Mouse (Mus musculus): ENCODE results near the gene Ctsa. TPM values are rescaled to one million over a fixed set of nuclear protein-coding genes. Genes with fewer than 3 reads are reported as not detected.

Gene Ctsa
- total and polyA plus RNA-seq, 3 experiments: 19.9 to 45.5 (median 27.0) TPM

GRCm38 (mm10) chr2:164832032-164832747 is 483 bp upstream of the Ctsa start:
- DNase-seq (ENCODE audit: extremely low read depth): no peak
- peaks cover 1% of the 10 kb centered on the region for H3K27me3 ChIP-seq (replicated peaks)
- in situ Hi-C loops (cut with MboI; ENCODE audit: low pct_ligation_motif_present, low pct_unique_long_range_greater_than_20kb, low sequenced_read_pairs) (loop anchor here (5.0 kb wide), 1 partner anchor 45 kb away; the partner anchor contains the start of gene Pcif1), dilution Hi-C loops (cut with MboI; ENCODE audit: extremely low pct_ligation_motif_present, extremely low pct_unique_long_range_greater_than_20kb, low sequenced_read_pairs) (no loop called here)
- peak overlapping the region; percentile 53; the same call in 1 of the 2 replicates for H3K4me2 ChIP-seq (ENCODE audit: insufficient read depth, low read depth, poor library complexity, severe bottlenecking)
- no peaks in the 10 kb centered on the region for H3K79me2 ChIP-seq (replicated peaks; ENCODE audit: control insufficient read depth, extremely low read depth, insufficient read depth, poor library complexity, severe bottlenecking)
- no peak overlapping the region for H3K9ac ChIP-seq (ENCODE audit: insufficient read depth, low read depth)
- TF ChIP-seq IRF4 (IDR thresholded peaks at IDR 0.05; ENCODE audit: low read depth, low read length) (no peak), EP300 (IDR thresholded peaks at IDR 0.05; ENCODE audit: low read length) (no peak), ZC3H11A (IDR thresholded peaks at IDR 0.05; ENCODE audit: low read depth, low read length) (no peak), POLR2A (IDR thresholded peaks at IDR 0.05; ENCODE audit: low read depth, low read length) (no peak), CTCF (conservative IDR thresholded peaks at IDR 0.05 in 1 of 2, IDR thresholded peaks at IDR 0.05 in 1 of 2; ENCODE audit: low read depth in 2 of 2, low read length in 2 of 2) (peak in 1 of 2 experiments; percentile 25; a peak in 2 of 4 replicates), E2F4 (IDR thresholded peaks at IDR 0.05; ENCODE audit: insufficient replicate concordance, low read depth, low read length) (no peak), MYC (IDR thresholded peaks at IDR 0.05; ENCODE audit: low read depth, low read length) (peak; percentile 76; the same call in 1 of the 2 replicates), MAX (IDR thresholded peaks at IDR 0.05; ENCODE audit: low read length) (peak; percentile 63; the same call in 1 of the 2 replicates), ZKSCAN1 (IDR thresholded peaks at IDR 0.05; ENCODE audit: borderline replicate concordance, low read depth, low read length) (no peak), MAZ (IDR thresholded peaks at IDR 0.05; ENCODE audit: low read depth, low read length) (no peak), ELF1 (IDR thresholded peaks at IDR 0.05; ENCODE audit: low read depth, low read length) (no peak), USF1 (IDR thresholded peaks at IDR 0.05; ENCODE audit: low read depth, low read length) (peak; percentile 38; the same call in 1 of the 2 replicates), PAX5 (IDR thresholded peaks at IDR 0.05; ENCODE audit: low read length) (no peak)
- H3K4me3 ChIP-seq (replicated peaks in 1 of 3; ENCODE audit: low read depth in 2 of 3, low read length in 2 of 3, poor library complexity in 1 of 3): peak overlapping the region; percentile 58 to 70 (median 66)
- peaks cover 20 to 33% of the 10 kb centered on the region in 2 experiments for H3K36me3 ChIP-seq (replicated peaks in 1 of 2; ENCODE audit: control insufficient read depth in 1 of 2, insufficient read depth in 1 of 2, low read length in 1 of 2)
- H3K27ac ChIP-seq (ENCODE audit: insufficient read depth, low read depth): 0 out of 2 replicates have a peak overlapping the region, but pooled peaks have one; percentile 7
- H3K4me1 ChIP-seq (ENCODE audit: control insufficient read depth in 1 of 2, insufficient read depth in 2 of 2): peaks cover 12 to 49% of the 10 kb centered on the region in 2 experiments
- H3K9me3 ChIP-seq (replicated peaks; ENCODE audit: low read length): no peaks in the 10 kb centered on the region

GRCm38 (mm10) chr2:164833314-164833959 is 764 bp downstream of the Ctsa start, which contains the start of gene Neurl2:
Gene Neurl2, minus strand, starts transcription at chr2:164833456.
- H3K27ac ChIP-seq (ENCODE audit: insufficient read depth, low read depth): peak within 1 kb of the TSS; percentile 26; the same call in 1 of the 2 replicates
- H3K79me2 ChIP-seq (replicated peaks; ENCODE audit: control insufficient read depth, extremely low read depth, insufficient read depth, poor library complexity, severe bottlenecking): no peaks in the 10 kb centered on the region
- peaks cover 12 to 39% of the 10 kb centered on the region in 2 experiments for H3K4me1 ChIP-seq (ENCODE audit: control insufficient read depth in 1 of 2, insufficient read depth in 2 of 2)
- H3K27me3 ChIP-seq (replicated peaks): peaks cover 1% of the 10 kb centered on the region
- H3K4me3 ChIP-seq (replicated peaks in 1 of 3; ENCODE audit: low read depth in 2 of 3, low read length in 2 of 3, poor library complexity in 1 of 3): peak within 1 kb of the TSS; percentile 58 to 70 (median 66)
- peak within 1 kb of the TSS; percentile 74 for H3K9ac ChIP-seq (ENCODE audit: insufficient read depth, low read depth)
- H3K9me3 ChIP-seq (replicated peaks; ENCODE audit: low read length): no peaks in the 10 kb centered on the region
- H3K4me2 ChIP-seq (ENCODE audit: insufficient read depth, low read depth, poor library complexity, severe bottlenecking): peak within 1 kb of the TSS; percentile 53
- in situ Hi-C loops (cut with MboI; ENCODE audit: low pct_ligation_motif_present, low pct_unique_long_range_greater_than_20kb, low sequenced_read_pairs): loop anchor here (5.0 kb wide), 1 partner anchor 44 kb away; the partner anchor contains the start of gene Pcif1
- peaks cover 21 to 31% of the 10 kb centered on the region in 2 experiments for H3K36me3 ChIP-seq (replicated peaks in 1 of 2; ENCODE audit: control insufficient read depth in 1 of 2, insufficient read depth in 1 of 2, low read length in 1 of 2)
- dilution Hi-C loops (cut with MboI; ENCODE audit: extremely low pct_ligation_motif_present, extremely low pct_unique_long_range_greater_than_20kb, low sequenced_read_pairs): no loop called here
- DNase-seq (ENCODE audit: extremely low read depth): peak; percentile 70
- no peak for TF ChIP-seq CHD2 (IDR thresholded peaks at IDR 0.05; ENCODE audit: low read length)
- no peak for TF ChIP-seq E2F4 (IDR thresholded peaks at IDR 0.05; ENCODE audit: insufficient replicate concordance, low read depth, low read length)
- TF ChIP-seq ETS1 (conservative IDR thresholded peaks at IDR 0.05; ENCODE audit: low read depth, low read length): 0 out of 2 replicates have a peak, but pooled peaks have one; percentile 26
- no peak for TF ChIP-seq ZKSCAN1 (IDR thresholded peaks at IDR 0.05; ENCODE audit: borderline replicate concordance, low read depth, low read length)
- peak; percentile 34; the same call in 1 of the 2 replicates for TF ChIP-seq ZNF384 (IDR thresholded peaks at IDR 0.05; ENCODE audit: low read depth, low read length)
- TF ChIP-seq POLR2A (IDR thresholded peaks at IDR 0.05; ENCODE audit: low read depth, low read length): peak; percentile 57
- no peak for TF ChIP-seq IRF4 (IDR thresholded peaks at IDR 0.05; ENCODE audit: low read depth, low read length)
- no peak for TF ChIP-seq GABPA (IDR thresholded peaks at IDR 0.05; ENCODE audit: insufficient replicate concordance, low read depth, low read length)
- TF ChIP-seq SMC3 (IDR thresholded peaks at IDR 0.05; ENCODE audit: low read depth, low read length): no peak
- no peak for TF ChIP-seq PAX5 (IDR thresholded peaks at IDR 0.05; ENCODE audit: low read length)
- no peak for TF ChIP-seq UBTF (IDR thresholded peaks at IDR 0.05; ENCODE audit: low read depth, low read length)
- TF ChIP-seq NELFE (IDR thresholded peaks at IDR 0.05; ENCODE audit: low read depth, low read length): 0 out of 2 replicates have a peak, but pooled peaks have one; percentile 13
- TF ChIP-seq CHD1 (IDR thresholded peaks at IDR 0.05; ENCODE audit: low read depth, low read length): 0 out of 2 replicates have a peak, but pooled peaks have one; percentile 70
- TF ChIP-seq USF2 (conservative IDR thresholded peaks at IDR 0.05; ENCODE audit: low read depth, low read length): peak; percentile 100
- no peak for TF ChIP-seq JUN (IDR thresholded peaks at IDR 0.05; ENCODE audit: insufficient read depth, low read depth, low read length)
- TF ChIP-seq JUND (conservative IDR thresholded peaks at IDR 0.05; ENCODE audit: low read depth, low read length): no peak
- no peak for TF ChIP-seq KAT2A (IDR thresholded peaks at IDR 0.05; ENCODE audit: insufficient replicate concordance, low read length)
- peak; percentile 92 for TF ChIP-seq MAX (IDR thresholded peaks at IDR 0.05; ENCODE audit: low read length)
- no peak for TF ChIP-seq NRF1 (IDR thresholded peaks at IDR 0.05; ENCODE audit: low read depth, low read length)
- TF ChIP-seq EP300 (IDR thresholded peaks at IDR 0.05; ENCODE audit: low read length): no peak
- TF ChIP-seq ELF1 (IDR thresholded peaks at IDR 0.05; ENCODE audit: low read depth, low read length): no peak; the same call in 1 of the 2 replicates
- TF ChIP-seq RAD21 (IDR thresholded peaks at IDR 0.05; ENCODE audit: low read depth, low read length): no peak
